10 mouse cellular contexts compared by ENCODE assay signal in genomic region chr4:137918559-137918958, GRCm38 (mm10). TPM values are rescaled to one million over a fixed set of nuclear protein-coding genes. Genes with fewer than 3 reads are reported as not detected.
DNase-seq lines count a peak whose midpoint lies in the region; ATAC-seq lines count a peak whose summit lies in the region.
"Had no signal": no experiment of that assay in that cellular context is flagged by ENCODE, and none has a peak within 500 bp of the region (broad histone marks: within the 10 kb centered on the region; RNA-seq: fewer than 3 reads in every experiment).

No protein-coding gene starts in this region.

- H3K27ac ChIP-seq in heart, embryonic 13.5 days (replicated peaks), result peak overlapping the region; percentile 93
- peak overlapping the region; percentile 55; the same call in 1 of the 2 replicates for H3K27ac ChIP-seq in midbrain, embryonic 12.5 days (replicated peaks)
- H3K27ac ChIP-seq in midbrain, embryonic 11.5 days (ENCODE audit: low read depth, low read length), result no peak overlapping the region
- peak overlapping the region; percentile 63 for H3K27ac ChIP-seq in embryonic facial prominence, embryonic 15.5 days (replicated peaks)
- H3K27ac ChIP-seq in midbrain, embryonic 15.5 days, result 0 out of 2 replicates have a peak overlapping the region, but pooled peaks have one; percentile 6
- H3K27ac ChIP-seq: macrophage had no signal

- 61% methylated on average over 9 of the region's 9 CpGs for WGBS in heart, embryonic 13.5 days
- WGBS in midbrain, embryonic 12.5 days, result 44% methylated on average over 9 of the region's 9 CpGs
- 53% methylated on average over 9 of the region's 9 CpGs for WGBS in midbrain, embryonic 11.5 days
- 59% methylated on average over 9 of the region's 9 CpGs for WGBS in embryonic facial prominence, embryonic 15.5 days
- WGBS in midbrain, embryonic 15.5 days, result 35% methylated on average over 9 of the region's 9 CpGs

- H3K9me3 ChIP-seq in heart, embryonic 13.5 days, result no peaks in the 10 kb centered on the region
- no peaks in the 10 kb centered on the region for H3K9me3 ChIP-seq in midbrain, embryonic 12.5 days
- no peaks in the 10 kb centered on the region for H3K9me3 ChIP-seq in midbrain, embryonic 11.5 days (ENCODE audit: control insufficient read depth, low read length)
- H3K9me3 ChIP-seq in embryonic facial prominence, embryonic 15.5 days (replicated peaks), result no peaks in the 10 kb centered on the region
- no peaks in the 10 kb centered on the region for H3K9me3 ChIP-seq in midbrain, embryonic 15.5 days

- H3K4me2 ChIP-seq in heart, embryonic 13.5 days, result 0 out of 2 replicates have a peak overlapping the region, but pooled peaks have one; percentile 29
- H3K4me2 ChIP-seq in midbrain, embryonic 12.5 days (replicated peaks), result peak overlapping the region; percentile 6; the same call in 1 of the 2 replicates
- H3K4me2 ChIP-seq in midbrain, embryonic 11.5 days, result no peak overlapping the region
- no peak overlapping the region for H3K4me2 ChIP-seq in embryonic facial prominence, embryonic 15.5 days (replicated peaks)
- H3K4me2 ChIP-seq in midbrain, embryonic 15.5 days, result no peak overlapping the region

- H3K4me1 ChIP-seq in heart, embryonic 13.5 days, result peaks cover 64% of the 10 kb centered on the region
- H3K4me1 ChIP-seq in midbrain, embryonic 12.5 days, result peaks cover 47% of the 10 kb centered on the region
- peaks cover 39% of the 10 kb centered on the region for H3K4me1 ChIP-seq in midbrain, embryonic 11.5 days (ENCODE audit: control insufficient read depth, insufficient read depth, low read length)
- H3K4me1 ChIP-seq in embryonic facial prominence, embryonic 15.5 days, result peaks cover 69% of the 10 kb centered on the region
- peaks cover 44% of the 10 kb centered on the region for H3K4me1 ChIP-seq in midbrain, embryonic 15.5 days

- no peak for DNase-seq in heart, adult 11 months
- DNase-seq in midbrain, embryonic 11.5 days (ENCODE audit: low spot score, missing footprints), result no peak
- DNase-seq in frontal cortex, postnatal 14 days (ENCODE audit: low spot score in 2 of 2), result no peak
- no peak for DNase-seq in thymus, postnatal 10 days (ENCODE audit: low spot score in 2 of 2)

- ATAC-seq in heart, embryonic 13.5 days (ENCODE audit: extremely low read depth, insufficient number of reproducible peaks, low FRiP score, low TSS enrichment), result no peak
- ATAC-seq in midbrain, embryonic 12.5 days (ENCODE audit: low FRiP score, low read depth), result no peak
- ATAC-seq in midbrain, embryonic 11.5 days (ENCODE audit: low FRiP score), result no peak
- ATAC-seq in embryonic facial prominence, embryonic 15.5 days (ENCODE audit: insufficient number of reproducible peaks, low FRiP score, low TSS enrichment, low read depth), result no peak
- no peak for ATAC-seq in midbrain, embryonic 15.5 days (replicated peaks)

- H3K27me3 ChIP-seq in heart, embryonic 13.5 days (replicated peaks), result peaks cover 9% of the 10 kb centered on the region; the same call in 1 of the 2 replicates
- H3K27me3 ChIP-seq in midbrain, embryonic 12.5 days, result peaks cover 30% of the 10 kb centered on the region
- peaks cover 2% of the 10 kb centered on the region for H3K27me3 ChIP-seq in midbrain, embryonic 11.5 days (ENCODE audit: control insufficient read depth, insufficient read depth, low read length)
- no peaks in the 10 kb centered on the region for H3K27me3 ChIP-seq in embryonic facial prominence, embryonic 15.5 days
- H3K27me3 ChIP-seq in midbrain, embryonic 15.5 days (replicated peaks), result no peaks in the 10 kb centered on the region

- peak overlapping the region; percentile 70; the same call in 1 of the 2 replicates for H3K9ac ChIP-seq in heart, embryonic 13.5 days
- 0 out of 2 replicates have a peak overlapping the region, but pooled peaks have one; percentile 11 for H3K9ac ChIP-seq in midbrain, embryonic 12.5 days (replicated peaks)
- H3K9ac ChIP-seq in midbrain, embryonic 11.5 days (ENCODE audit: low read length), result no peak overlapping the region
- H3K9ac ChIP-seq in embryonic facial prominence, embryonic 15.5 days, result no peak overlapping the region
- H3K9ac ChIP-seq in midbrain, embryonic 15.5 days, result no peak overlapping the region; the same call in 1 of the 2 replicates

- H3K4me3 ChIP-seq in heart, embryonic 13.5 days, result no peak overlapping the region
- no peak overlapping the region for H3K4me3 ChIP-seq in midbrain, embryonic 12.5 days
- H3K4me3 ChIP-seq in midbrain, embryonic 11.5 days (ENCODE audit: low read depth, low read length), result no peak overlapping the region
- H3K4me3 ChIP-seq in embryonic facial prominence, embryonic 15.5 days (replicated peaks), result no peak overlapping the region
- H3K4me3 ChIP-seq in midbrain, embryonic 15.5 days, result no peak overlapping the region

- H3K36me3 ChIP-seq in heart, embryonic 13.5 days, result peaks cover 25% of the 10 kb centered on the region
- no peaks in the 10 kb centered on the region for H3K36me3 ChIP-seq in midbrain, embryonic 12.5 days
- H3K36me3 ChIP-seq in midbrain, embryonic 11.5 days (ENCODE audit: control insufficient read depth, insufficient read depth, low read length), result no peaks in the 10 kb centered on the region
- peaks cover 8% of the 10 kb centered on the region; the same call in 1 of the 2 replicates for H3K36me3 ChIP-seq in embryonic facial prominence, embryonic 15.5 days
- no peaks in the 10 kb centered on the region for H3K36me3 ChIP-seq in midbrain, embryonic 15.5 days (replicated peaks)
- H3K36me3 ChIP-seq: G1E had no signal

RNA-seq across cellular contexts. Expression of gene Ece1, which starts 56.5 kb away (rescaled TPM):
- 77.4 and 78.9 TPM in 2 replicates for polyA plus RNA-seq in heart, embryonic 13.5 days (2015; fragmentation: Nextera tagmentation; extraction: Ambion mirVana)
- polyA plus RNA-seq in midbrain, embryonic 12.5 days (2016; fragmentation: Nextera tagmentation; extraction: Ambion mirVana), result 17.8 and 21.0 TPM in 2 replicates
- 26.6 and 27.5 TPM in 2 replicates for polyA plus RNA-seq in midbrain, embryonic 11.5 days (2014; fragmentation: Nextera tagmentation; extraction: Ambion mirVana)
- polyA plus RNA-seq in embryonic facial prominence, embryonic 15.5 days (2015; fragmentation: Nextera tagmentation; extraction: Ambion mirVana), result 65.5 and 74.6 TPM in 2 replicates
- polyA plus RNA-seq in midbrain, embryonic 15.5 days (2015; fragmentation: Nextera tagmentation; extraction: Ambion mirVana), result 20.7 and 23.1 TPM in 2 replicates

Comparison
In these comparisons a context has a peak if more than half of its experiments do, and no peak if none do; other contexts are left out.
1. H3K4me2 ChIP-seq: peak in heart, embryonic 13.5 days (single experiment) and midbrain, embryonic 12.5 days (single experiment); none in midbrain, embryonic 11.5 days (single experiment), embryonic facial prominence, embryonic 15.5 days (single experiment) and midbrain, embryonic 15.5 days (single experiment).
2. H3K9ac ChIP-seq: peak in heart, embryonic 13.5 days (single experiment) and midbrain, embryonic 12.5 days (single experiment); none in midbrain, embryonic 11.5 days (single experiment), embryonic facial prominence, embryonic 15.5 days (single experiment) and midbrain, embryonic 15.5 days (single experiment).